Mouse (Mus musculus) heart, adult 2 months (tissue): ENCODE results near the gene F2rl2.

Source experiments
- CTCF ChIP-seq: fragments of 200-600 bp; IDR thresholded peaks from 2 replicates; pipeline ENCODE4 v1.8.1; 2022; ENCODE audit warnings: antibody characterized with exemption, mild to moderate bottlenecking, moderate library complexity
- POLR2A ChIP-seq: fragments of 200-500 bp; IDR thresholded peaks from 2 replicates; pipeline ENCODE4 v1.6.1; 2011; ENCODE audit warnings: mild to moderate bottlenecking, low read depth, low read length, control low read depth; ENCODE audit not compliant: insufficient read depth

DNA sequence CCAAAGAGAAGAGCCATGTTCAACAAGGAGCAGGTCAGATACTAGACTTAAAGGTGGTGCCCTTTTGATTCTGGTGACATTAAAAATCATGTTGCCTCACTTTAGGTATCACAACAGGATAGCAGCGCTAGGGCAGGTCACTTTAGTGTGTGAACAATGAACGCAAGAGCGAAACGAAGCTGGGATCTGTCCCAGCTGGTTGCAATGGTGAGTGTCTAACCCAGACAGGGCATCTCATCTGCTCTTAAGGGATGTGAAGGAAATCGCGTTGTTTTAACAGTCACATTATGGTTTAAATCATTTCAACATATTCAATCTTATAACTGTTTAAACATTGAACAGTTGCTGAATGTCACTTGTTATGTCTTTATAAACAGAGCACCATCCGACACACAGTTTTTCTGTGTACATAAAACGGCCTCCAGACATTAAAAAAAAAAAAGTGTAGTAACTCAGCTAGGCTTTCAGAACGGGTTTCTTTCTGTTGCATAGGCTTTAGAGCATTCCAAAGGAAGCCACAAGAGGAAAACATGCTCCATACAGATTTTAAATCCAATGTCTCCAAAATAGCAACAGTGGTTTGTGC, 46.3 kb downstream of the F2rl2 start:
- TF ChIP-seq CTCF (no peak), POLR2A (no peak)
